Mouse (Mus musculus): ENCODE measurements at regions not wholly inside any gene's neighbourhood (a gene's known extent, or its start where the extent isn't known, plus 50 kb on each side); places are given as distances from the start of the nearest gene placed in this dataset.

GRCm38 (mm10) chr8:97052436-97052835, 1164.1 kb upstream of the Got2 start:
- DNase-seq (ENCODE audit: low spot score): no peak

GRCm38 (mm10) chr8:97039778-97040177, 1151.4 kb upstream of the Got2 start:
- no peak for DNase-seq (ENCODE audit: low spot score)

- DNase-seq (ENCODE audit: low spot score): no peak
Measured at GRCm38 (mm10) chr8:97038854-97039253, 1150.5 kb upstream of the Got2 start.

- no peak for DNase-seq (ENCODE audit: low spot score)
Measured at GRCm38 (mm10) chr8:97032188-97032587, 1143.8 kb upstream of the Got2 start.

- DNase-seq (ENCODE audit: low spot score): no peak
Measured at GRCm38 (mm10) chr8:97015571-97015970, 1127.2 kb upstream of the Got2 start.

- peak; percentile 21 for DNase-seq (ENCODE audit: low spot score)
Measured at GRCm38 (mm10) chr8:97004131-97004530, 1115.8 kb upstream of the Got2 start.

GRCm38 (mm10) chr8:96983103-96983502, 1094.8 kb upstream of the Got2 start:
- DNase-seq (ENCODE audit: low spot score): no peak

Data from layer of hippocampus, adult 11-12 months (tissue).